Mouse (Mus musculus) intestine, embryonic 14.5 days (tissue): ENCODE data around the gene Nuak2. TPM values are rescaled to one million over a fixed set of nuclear protein-coding genes. Genes with fewer than 3 reads are reported as not detected.

ENCODE experiments used
- ATAC-seq: fragments of 200-750 bp; cut with Nextera tagmentation; replicated peaks from 2 replicates; pipeline ENCODE4 v1.8.0; 2017; ENCODE audit warnings: low read depth, moderate number of reproducible peaks, moderate TSS enrichment, moderate library complexity; ENCODE audit not compliant: low FRiP score, low TSS enrichment
- DNase-seq: peaks from one replicate; pipeline ENCODE4 v3.0.0-alpha.2; 2018; ENCODE audit warnings: low spot score
- H3K27ac ChIP-seq: fragments of 300-500 bp; sonication (generic); 2 replicates; pipeline ENCODE4 v1.5.1; 2014; ENCODE audit warnings: low read depth, mild to moderate bottlenecking, control low read depth
- H3K27me3 ChIP-seq: fragments of 300-500 bp; sonication (generic); replicated peaks from 2 replicates; pipeline ENCODE4 v1.6.1; 2014; ENCODE audit warnings: low read length, control low read depth; ENCODE audit not compliant: control insufficient read depth, insufficient read depth
- H3K36me3 ChIP-seq: fragments of 300-500 bp; sonication (generic); 2 replicates; pipeline ENCODE4 v1.6.1; 2014; ENCODE audit warnings: low read length, control low read depth; ENCODE audit not compliant: control insufficient read depth, insufficient read depth
- H3K4me1 ChIP-seq: fragments of 300-500 bp; sonication (generic); replicated peaks from 2 replicates; pipeline ENCODE4 v1.6.1; 2014; ENCODE audit warnings: low read length, control low read depth, mixed read lengths; ENCODE audit not compliant: control insufficient read depth, insufficient read depth
- H3K4me2 ChIP-seq: fragments of 300-500 bp; sonication (generic); 2 replicates; pipeline ENCODE4 v1.6.1; 2014; ENCODE audit warnings: low read length
- H3K4me3 ChIP-seq: fragments of 300-500 bp; sonication (generic); 2 replicates; pipeline ENCODE4 v1.5.1; 2014; ENCODE audit warnings: low read depth, low read length, control low read depth, mixed read lengths
- H3K9ac ChIP-seq: fragments of 300-500 bp; sonication (generic); 2 replicates; pipeline ENCODE4 v1.6.1; 2014; ENCODE audit warnings: mild to moderate bottlenecking, low read length
- H3K9me3 ChIP-seq: fragments of 300-500 bp; sonication (generic); 2 replicates; pipeline ENCODE4 v1.6.1; 2016; ENCODE audit warnings: low read length, control low read depth; ENCODE audit not compliant: control insufficient read depth
- WGBS: fragments of 180-500 bp; shearing (Covaris S2); extraction: QIAGEN DNeasy Blood & Tissue Kit; methylation state at CpG from one replicate; pipeline ENCODE4 v1.1.7; 2014; 5-methylcytosine and 5-hydroxymethylcytosine counted together
- polyA plus RNA-seq: library from polyadenylated mRNA; unstranded; fragments of >200 nt; fragmentation: Nextera tagmentation; extraction: Ambion mirVana; gene quantifications from 2 replicates; pipeline ENCODE4 v1.2.1, GENCODE M21; 2014

The Nuak2 gene
- polyA plus RNA-seq, 1 experiment from 2014 or later, result 4.4 TPM

- Histone ChIP-seq H3K4me1 (peaks cover 8% of the 10 kb centered on the region), H3K4me2 (no peak overlapping the region), H3K9me3 (no peaks in the 10 kb centered on the region), H3K27ac (no peak overlapping the region), H3K36me3 (no peaks in the 10 kb centered on the region), H3K9ac (no peak overlapping the region), H3K4me3 (no peak overlapping the region), H3K27me3 (no peaks in the 10 kb centered on the region)
- WGBS, result 85% methylated on average over 17 of the region's 17 CpGs
- no peak for ATAC-seq
- DNase-seq, result no peak
These were observed 11.6 kb downstream of the Nuak2 start for GRCm38 (mm10) chr1:132327477-132327876.

- H3K27ac ChIP-seq, result no peak overlapping the region
- DNase-seq, result no peak
- no peak for ATAC-seq
- H3K27me3 ChIP-seq, result no peaks in the 10 kb centered on the region
- 39% methylated on average over 3 of the region's 3 CpGs for WGBS
- H3K9me3 ChIP-seq, result no peaks in the 10 kb centered on the region
- H3K4me3 ChIP-seq, result no peak overlapping the region
- H3K36me3 ChIP-seq, result no peaks in the 10 kb centered on the region
- peaks cover 5% of the 10 kb centered on the region for H3K4me1 ChIP-seq
- no peak overlapping the region for H3K4me2 ChIP-seq
- no peak overlapping the region for H3K9ac ChIP-seq
These were observed 12.6 kb downstream of the Nuak2 start for GRCm38 (mm10) chr1:132328565-132328964.

GRCm38 (mm10) chr1:132329656-132330055 is 13.7 kb downstream of the Nuak2 start:
- H3K36me3 ChIP-seq, result no peaks in the 10 kb centered on the region
- no peak overlapping the region for H3K4me2 ChIP-seq
- 87% methylated on average over 7 of the region's 7 CpGs for WGBS
- H3K9me3 ChIP-seq, result no peaks in the 10 kb centered on the region
- H3K4me3 ChIP-seq, result no peak overlapping the region
- ATAC-seq (no peak), DNase-seq (no peak)
- H3K27ac ChIP-seq, result no peak overlapping the region
- H3K9ac ChIP-seq, result no peak overlapping the region
- no peaks in the 10 kb centered on the region for H3K27me3 ChIP-seq
- peaks cover 15% of the 10 kb centered on the region for H3K4me1 ChIP-seq

- no peaks in the 10 kb centered on the region for H3K9me3 ChIP-seq
- no peak overlapping the region for H3K4me2 ChIP-seq
- no peak overlapping the region for H3K4me3 ChIP-seq
- WGBS, result 85% methylated on average over 15 of the region's 15 CpGs
- no peak overlapping the region for H3K9ac ChIP-seq
- DNase-seq, result no peak
- no peaks in the 10 kb centered on the region for H3K27me3 ChIP-seq
- H3K27ac ChIP-seq, result no peak overlapping the region
- H3K36me3 ChIP-seq, result no peaks in the 10 kb centered on the region
- ATAC-seq, result no peak
- H3K4me1 ChIP-seq, result peaks cover 20% of the 10 kb centered on the region
These were observed 14.5 kb downstream of the Nuak2 start for GRCm38 (mm10) chr1:132330397-132330796.

- DNase-seq, result no peak
- Histone ChIP-seq H3K4me2 (no peak overlapping the region), H3K9me3 (no peaks in the 10 kb centered on the region), H3K36me3 (no peaks in the 10 kb centered on the region), H3K27ac (no peak overlapping the region), H3K4me1 (peaks cover 20% of the 10 kb centered on the region), H3K9ac (no peak overlapping the region), H3K27me3 (no peaks in the 10 kb centered on the region), H3K4me3 (no peak overlapping the region)
- ATAC-seq, result no peak
- 84% methylated on average over 17 of the region's 17 CpGs for WGBS
These were observed 15.4 kb downstream of the Nuak2 start for GRCm38 (mm10) chr1:132331283-132331682.

GRCm38 (mm10) chr1:132333201-132333600 is 17.3 kb downstream of the Nuak2 start:
- DNase-seq, result no peak
- Histone ChIP-seq H3K27ac (no peak overlapping the region), H3K4me3 (no peak overlapping the region), H3K27me3 (no peaks in the 10 kb centered on the region), H3K4me1 (peaks cover 22% of the 10 kb centered on the region), H3K4me2 (0 out of 2 replicates have a peak overlapping the region, but pooled peaks have one; percentile 2), H3K36me3 (no peaks in the 10 kb centered on the region), H3K9me3 (no peaks in the 10 kb centered on the region), H3K9ac (no peak overlapping the region)
- 8% methylated on average over 2 of the region's 2 CpGs for WGBS
- ATAC-seq, result no peak

- H3K9ac ChIP-seq, result no peak overlapping the region
- 0 out of 2 replicates have a peak overlapping the region, but pooled peaks have one; percentile 0 for H3K27ac ChIP-seq
- H3K9me3 ChIP-seq, result no peaks in the 10 kb centered on the region
- peaks cover 22% of the 10 kb centered on the region for H3K4me1 ChIP-seq
- peak; percentile 86 for ATAC-seq
- no peaks in the 10 kb centered on the region for H3K36me3 ChIP-seq
- H3K4me2 ChIP-seq, result 0 out of 2 replicates have a peak overlapping the region, but pooled peaks have one; percentile 2
- no peaks in the 10 kb centered on the region for H3K27me3 ChIP-seq
- WGBS, result 1% methylated on average over 4 of the region's 4 CpGs
- H3K4me3 ChIP-seq, result no peak overlapping the region
- DNase-seq, result peak; percentile 72
These were observed 17.8 kb downstream of the Nuak2 start for GRCm38 (mm10) chr1:132333675-132334141.

GRCm38 (mm10) chr1:132334178-132334801 is 18.4 kb downstream of the Nuak2 start:
- no peaks in the 10 kb centered on the region for H3K36me3 ChIP-seq
- H3K4me1 ChIP-seq, result peaks cover 22% of the 10 kb centered on the region
- WGBS, result 26% methylated on average over 6 of the region's 6 CpGs
- no peaks in the 10 kb centered on the region for H3K9me3 ChIP-seq
- no peak overlapping the region for H3K4me2 ChIP-seq
- no peak overlapping the region for H3K9ac ChIP-seq
- ATAC-seq, result no peak
- 0 out of 2 replicates have a peak overlapping the region, but pooled peaks have one; percentile 0 for H3K27ac ChIP-seq
- H3K27me3 ChIP-seq, result no peaks in the 10 kb centered on the region
- no peak for DNase-seq
- no peak overlapping the region for H3K4me3 ChIP-seq

GRCm38 (mm10) chr1:132335378-132335965 is 19.5 kb downstream of the Nuak2 start:
- H3K27ac ChIP-seq, result no peak overlapping the region
- 55% methylated on average over 12 of the region's 12 CpGs for WGBS
- no peak overlapping the region for H3K4me2 ChIP-seq
- no peaks in the 10 kb centered on the region for H3K27me3 ChIP-seq
- peaks cover 22% of the 10 kb centered on the region for H3K4me1 ChIP-seq
- no peak overlapping the region for H3K9ac ChIP-seq
- no peak for DNase-seq
- no peak overlapping the region for H3K4me3 ChIP-seq
- H3K36me3 ChIP-seq, result no peaks in the 10 kb centered on the region
- no peak for ATAC-seq
- H3K9me3 ChIP-seq, result no peaks in the 10 kb centered on the region
